Comparison of ENCODE assay signal across 32 mouse cellular contexts in the genomic region with DNA sequence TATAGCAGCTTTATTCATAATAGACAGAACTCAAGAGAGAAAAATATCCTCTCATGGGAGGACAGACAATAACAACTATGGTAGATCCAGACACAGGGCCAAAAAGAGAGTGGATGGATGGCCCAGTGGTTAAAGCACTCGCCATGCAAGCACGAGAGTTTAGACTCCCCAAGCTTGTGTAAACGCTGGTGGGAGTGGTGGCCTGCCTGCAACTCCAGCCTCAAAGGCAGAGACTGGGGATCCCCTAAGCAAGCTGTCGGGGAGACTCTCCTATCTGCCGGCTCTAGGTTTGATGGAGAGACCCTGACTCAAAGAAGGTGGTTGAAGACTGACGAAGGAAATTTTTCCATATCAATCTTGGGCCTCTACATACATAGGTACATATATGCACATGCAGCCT. TPM values are rescaled to one million over a fixed set of nuclear protein-coding genes. Genes with fewer than 3 reads are reported as not detected.
"Had no signal": no experiment of that assay in that cellular context is flagged by ENCODE, and none has a peak within 500 bp of the region (broad histone marks: within the 10 kb centered on the region; RNA-seq: fewer than 3 reads in every experiment).

No protein-coding gene starts in this region.

- DNase-seq: left cerebral cortex, postnatal 4 days; liver; liver, embryonic 13.5 days; liver, postnatal 0 days; lung, adult 18-20 months; lung, adult 2 months; lung, embryonic 14.5 days; lung, postnatal 10 days; lung, postnatal 14 days; lung, postnatal 36 days; lung, postnatal 4 days; midbrain, embryonic 14.5 days had no signal

- H3K27ac ChIP-seq: left cerebral cortex, adult 2 months; limb, embryonic 10.5 days; limb, embryonic 12.5 days; limb, embryonic 13.5 days; limb, embryonic 15.5 days; liver, embryonic 12.5 days; liver, embryonic 13.5 days; liver, embryonic 14.5 days; liver, embryonic 15.5 days; lung, embryonic 15.5 days; macrophage; midbrain, embryonic 12.5 days; midbrain, embryonic 15.5 days; neural tube, embryonic 12.5 days had no signal

- H3K9me3 ChIP-seq: limb, embryonic 10.5 days; limb, embryonic 12.5 days; limb, embryonic 13.5 days; limb, embryonic 15.5 days; liver, embryonic 12.5 days; liver, embryonic 13.5 days; liver, embryonic 15.5 days; lung, embryonic 15.5 days; midbrain, embryonic 12.5 days; midbrain, embryonic 15.5 days; neural tube, embryonic 12.5 days had no signal

- H3K4me2 ChIP-seq: limb, embryonic 12.5 days; limb, embryonic 13.5 days; limb, embryonic 15.5 days; liver, embryonic 11.5 days; liver, embryonic 12.5 days; liver, embryonic 13.5 days; liver, embryonic 15.5 days; lung, embryonic 14.5 days; lung, embryonic 15.5 days; midbrain, embryonic 12.5 days; midbrain, embryonic 15.5 days; neural tube, embryonic 12.5 days had no signal

- H3K27me3 ChIP-seq: limb, embryonic 12.5 days; limb, embryonic 13.5 days; limb, embryonic 15.5 days; liver, embryonic 12.5 days; liver, embryonic 13.5 days; liver, embryonic 15.5 days; lung, embryonic 15.5 days; midbrain, embryonic 12.5 days; midbrain, embryonic 15.5 days; neural tube, embryonic 12.5 days had no signal

- H3K36me3 ChIP-seq: limb, embryonic 10.5 days; limb, embryonic 12.5 days; limb, embryonic 13.5 days; limb, embryonic 15.5 days; liver, embryonic 12.5 days; liver, embryonic 13.5 days; liver, embryonic 15.5 days; lung, embryonic 15.5 days; midbrain, embryonic 12.5 days; midbrain, embryonic 15.5 days; neural tube, embryonic 12.5 days had no signal

- H3K9ac ChIP-seq: limb, embryonic 12.5 days; limb, embryonic 13.5 days; limb, embryonic 15.5 days; liver, embryonic 12.5 days; liver, embryonic 13.5 days; liver, embryonic 14.5 days; liver, embryonic 15.5 days; liver, postnatal 0 days; lung, embryonic 14.5 days; lung, embryonic 15.5 days; midbrain, embryonic 12.5 days; midbrain, embryonic 15.5 days; neural tube, embryonic 12.5 days had no signal

- H3K4me1 ChIP-seq: liver, embryonic 12.5 days; liver, embryonic 15.5 days; midbrain, embryonic 12.5 days; midbrain, embryonic 15.5 days; neural tube, embryonic 12.5 days had no signal

- ATAC-seq: liver, embryonic 12.5 days; liver, postnatal 0 days; lung, postnatal 0 days; midbrain, embryonic 15.5 days; midbrain, embryonic 16.5 days had no signal

- H3K4me3 ChIP-seq: left cerebral cortex, adult 2 months; limb, embryonic 10.5 days; limb, embryonic 12.5 days; limb, embryonic 13.5 days; limb, embryonic 15.5 days; liver, embryonic 12.5 days; liver, embryonic 13.5 days; liver, embryonic 15.5 days; lung, embryonic 15.5 days; megakaryocyte, embryonic 14.5 days; midbrain, embryonic 12.5 days; midbrain, embryonic 15.5 days; myocyte; neural tube, embryonic 12.5 days had no signal

RNA-seq across cellular contexts. Expression of gene Icos, which starts 21.5 kb away (rescaled TPM):
- total RNA-seq: left cerebral cortex, adult 18-20 months; left cerebral cortex, adult 8-10 months had no signal
- polyA plus RNA-seq: limb, embryonic 10.5 days; lung, embryonic 14.5 days; midbrain, embryonic 14.5 days; midbrain, embryonic 15.5 days; myocyte had no signal
